Mouse (Mus musculus) activated CD4-positive, CD25-positive, alpha-beta regulatory T cell, adult 4 months (primary cell): ENCODE measurements around the gene Kcnma1. TPM values are rescaled to one million over a fixed set of nuclear protein-coding genes. Genes with fewer than 3 reads are reported as not detected.

Experiments
- ATAC-seq: one replicate; pipeline ENCODE4 v1.8.0; 2017
- polyA plus RNA-seq, 2 experiments: library from polyadenylated mRNA; unstranded; fragments of 100-300 nt; shearing (Covaris generic); gene quantifications; one replicate each; pipeline ENCODE4 v1.2.1; 2017

Gene Kcnma1
- polyA plus RNA-seq, 2 experiments from 2014 or later = not detected

GRCm38 (mm10) chr14:23772685-23773084 is 241.6 kb downstream of the Kcnma1 start:
- no peak for ATAC-seq

GRCm38 (mm10) chr14:23771794-23772193 is 242.5 kb downstream of the Kcnma1 start:
- ATAC-seq = no peak

- no peak for ATAC-seq
Observed at GRCm38 (mm10) chr14:23762471-23762870, 251.8 kb downstream of the Kcnma1 start.

DNA sequence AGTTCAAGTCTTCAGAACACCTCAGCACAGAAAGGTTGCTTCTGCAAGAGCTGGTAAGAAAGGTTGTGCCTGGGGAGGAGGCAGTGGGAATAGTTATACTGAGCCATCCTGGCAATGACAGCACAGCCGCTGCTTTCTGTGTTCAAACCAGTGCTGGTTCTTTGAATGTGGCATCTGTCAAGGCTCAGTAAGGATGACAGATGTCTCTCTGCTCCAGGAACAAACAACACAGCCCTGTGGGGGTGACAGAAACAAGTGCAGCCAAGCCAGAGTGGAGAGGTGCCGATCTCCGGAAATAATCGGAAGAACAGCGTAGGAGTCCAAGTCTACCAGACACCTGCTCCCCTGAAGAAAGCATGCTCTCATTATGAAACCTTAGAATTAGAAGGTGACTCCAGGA is 254.7 kb downstream of the Kcnma1 start:
- no peak for ATAC-seq

- ATAC-seq = no peak
Observed at GRCm38 (mm10) chr14:23758421-23758820, 255.9 kb downstream of the Kcnma1 start.

DNA sequence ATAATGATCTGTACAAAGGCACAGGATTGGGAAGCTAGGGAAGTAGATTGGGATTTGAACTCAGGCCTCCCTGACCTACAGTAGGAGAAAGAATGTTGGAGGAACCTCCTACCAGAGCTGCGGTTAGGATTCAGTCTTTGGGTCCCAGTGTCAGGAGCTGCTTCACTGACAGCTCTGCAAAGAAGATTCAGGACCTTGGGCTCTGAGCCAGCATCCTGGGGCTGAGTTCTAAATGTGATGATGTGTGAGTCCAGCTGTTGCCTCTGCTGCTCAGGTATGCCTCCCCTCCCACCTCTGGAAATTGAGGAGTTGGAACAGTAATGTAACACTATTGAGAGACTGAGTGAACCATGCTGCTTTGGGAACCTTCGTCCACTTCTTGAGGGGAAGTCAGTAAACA is 266.3 kb downstream of the Kcnma1 start:
- no peak for ATAC-seq

DNA sequence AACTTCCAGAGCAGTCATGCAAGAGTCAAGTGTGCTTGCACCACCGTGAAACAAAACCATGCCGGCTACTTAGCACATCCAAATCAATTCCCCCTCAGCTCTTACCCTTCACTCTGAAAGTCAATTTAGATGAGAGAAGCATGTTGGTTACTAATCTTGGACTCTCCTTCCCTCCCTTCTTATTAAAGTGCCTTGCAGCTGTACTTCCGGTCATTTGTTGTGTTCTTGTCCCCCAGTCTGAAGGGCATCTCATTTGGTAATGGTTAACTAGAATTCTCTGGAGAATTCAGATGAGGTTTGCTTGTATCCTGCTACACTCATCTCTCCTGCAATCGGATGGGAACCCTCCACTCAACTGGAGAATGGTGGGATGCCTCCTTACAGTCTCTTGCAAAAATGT is 267.3 kb downstream of the Kcnma1 start:
- no peak for ATAC-seq

GRCm38 (mm10) chr14:23741531-23741930 is 272.8 kb downstream of the Kcnma1 start:
- no peak for ATAC-seq

GRCm38 (mm10) chr14:23734200-23734599 is 280.1 kb downstream of the Kcnma1 start:
- ATAC-seq = no peak

- no peak for ATAC-seq
Observed at GRCm38 (mm10) chr14:23729377-23729776, 284.9 kb downstream of the Kcnma1 start.

- no peak for ATAC-seq
Observed at GRCm38 (mm10) chr14:23723701-23724430, 290.4 kb downstream of the Kcnma1 start.

GRCm38 (mm10) chr14:23719246-23719645 is 295.0 kb downstream of the Kcnma1 start:
- no peak for ATAC-seq

- ATAC-seq = no peak
Observed at GRCm38 (mm10) chr14:23718667-23719066, 295.6 kb downstream of the Kcnma1 start.

GRCm38 (mm10) chr14:23714396-23715131 is 299.7 kb downstream of the Kcnma1 start:
- no peak for ATAC-seq

DNA sequence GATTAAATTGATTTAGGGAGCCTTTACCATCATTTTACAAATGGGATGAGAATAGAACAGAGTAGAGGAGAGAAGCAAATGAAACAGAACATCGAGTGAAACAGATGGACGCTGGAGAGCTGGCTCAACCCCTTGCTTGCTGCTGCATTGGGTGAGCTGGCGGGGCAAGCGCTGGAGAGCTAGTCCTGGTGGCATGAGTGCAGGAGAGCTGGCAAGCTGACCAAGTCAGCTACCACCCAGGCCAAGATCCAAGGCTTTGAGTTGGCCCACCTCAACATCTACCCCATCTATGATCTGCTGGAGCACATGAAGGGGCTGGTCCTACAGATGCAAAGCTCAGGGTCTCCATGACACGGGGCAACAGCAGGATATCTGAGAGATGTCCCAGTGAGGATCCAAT is 301.4 kb downstream of the Kcnma1 start:
- no peak for ATAC-seq

DNA sequence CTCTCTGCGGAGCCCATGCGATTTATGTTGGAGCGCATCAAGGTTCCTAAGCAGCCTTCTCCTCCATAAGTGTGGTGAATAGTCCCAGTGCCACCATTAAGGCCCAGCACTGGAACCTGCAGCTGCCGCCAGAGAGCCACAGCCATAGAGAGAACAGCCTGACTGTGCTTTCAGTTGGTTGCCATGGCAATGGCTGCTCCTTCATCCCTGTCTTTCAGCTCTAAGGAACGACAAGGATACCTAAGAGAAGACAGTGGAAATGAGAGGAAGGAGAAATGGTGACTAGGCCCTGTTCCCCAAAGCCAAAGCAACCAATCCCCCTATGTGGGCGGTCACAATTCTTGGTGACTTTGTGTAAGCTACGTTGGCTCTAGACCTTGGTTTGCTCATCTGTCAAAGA is 303.3 kb downstream of the Kcnma1 start:
- ATAC-seq = no peak

- no peak for ATAC-seq
Observed at GRCm38 (mm10) chr14:23706837-23707236, 307.5 kb downstream of the Kcnma1 start.

DNA sequence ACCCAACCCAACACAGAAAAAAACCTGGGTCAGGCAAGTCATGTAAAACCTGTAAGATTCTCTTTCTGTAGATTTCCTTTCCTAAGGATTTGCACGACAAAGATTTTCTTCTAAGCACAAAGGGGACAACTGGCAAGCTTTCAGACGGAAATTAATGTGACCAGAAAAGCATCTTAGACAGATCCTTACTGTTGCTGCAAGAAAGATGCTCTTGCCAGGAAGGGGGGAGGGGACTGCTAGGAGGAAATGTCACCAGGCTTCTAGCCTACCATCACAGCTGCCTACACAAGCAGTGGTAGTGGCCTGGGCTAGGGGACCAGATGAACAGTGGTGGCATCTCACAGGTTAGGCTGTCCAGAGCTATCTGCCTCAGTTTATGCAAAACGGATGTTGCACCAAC is 308.6 kb downstream of the Kcnma1 start:
- no peak for ATAC-seq

DNA sequence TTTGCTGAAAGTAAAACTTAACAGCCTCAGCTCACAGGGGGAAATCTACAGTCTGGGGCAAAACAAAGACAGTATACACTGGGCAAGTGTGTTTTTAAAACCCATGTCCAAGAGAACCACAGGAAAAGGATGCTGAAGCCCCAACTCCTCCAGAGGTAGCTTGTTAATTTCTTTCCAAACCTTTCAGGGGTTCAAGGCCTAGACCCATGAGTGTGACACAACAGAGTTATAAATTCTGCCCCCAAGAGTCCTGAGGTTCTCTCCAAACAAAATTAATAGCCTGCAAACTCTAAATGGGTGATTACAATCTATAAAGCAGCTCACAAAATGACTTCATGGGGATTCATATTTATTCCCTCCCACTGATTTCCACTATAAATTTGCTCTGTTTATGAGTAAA is 310.0 kb downstream of the Kcnma1 start:
- no peak for ATAC-seq

- no peak for ATAC-seq
Observed at GRCm38 (mm10) chr14:23696341-23696740, 317.9 kb downstream of the Kcnma1 start.

DNA sequence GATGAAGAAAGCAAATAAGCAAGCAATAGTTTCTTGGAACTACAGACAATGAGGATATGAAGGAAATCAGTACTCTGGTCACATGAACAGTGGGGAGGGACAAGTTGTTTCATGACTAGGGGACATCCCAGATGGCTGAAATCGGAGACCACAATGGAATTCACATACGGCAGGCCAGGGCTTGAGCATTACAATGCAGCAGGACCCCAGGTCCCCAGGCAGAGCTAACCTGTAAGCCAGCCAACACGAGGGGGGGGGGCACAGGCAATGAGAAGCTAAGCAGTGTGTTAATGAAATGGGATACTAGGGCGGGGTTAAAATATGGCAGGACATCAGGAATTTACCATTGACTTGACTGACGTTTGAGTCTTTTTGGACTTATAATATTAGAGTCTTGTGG is 324.6 kb downstream of the Kcnma1 start:
- ATAC-seq = no peak

DNA sequence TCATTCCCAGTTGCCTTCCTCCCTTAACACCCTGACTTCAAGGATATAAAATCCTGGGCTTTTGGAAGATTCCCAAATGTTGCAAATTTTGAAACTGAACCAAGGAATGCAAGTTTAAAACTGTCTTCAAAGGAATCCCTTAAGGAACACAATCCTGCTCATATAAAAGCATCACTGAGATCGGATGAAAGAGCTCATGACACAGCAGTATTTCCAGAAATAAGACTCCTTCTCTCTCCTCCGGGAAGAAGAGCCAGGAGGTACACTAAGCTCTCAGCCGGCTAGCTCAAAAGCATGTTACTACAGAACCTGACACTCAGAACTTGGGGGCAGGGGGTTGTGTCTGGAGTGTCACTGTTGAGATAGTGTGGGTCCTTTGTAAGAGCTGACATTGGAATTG is 325.8 kb downstream of the Kcnma1 start:
- ATAC-seq = no peak

- ATAC-seq = no peak
Observed at GRCm38 (mm10) chr14:23684463-23685066, 329.7 kb downstream of the Kcnma1 start.

- no peak for ATAC-seq
Observed at GRCm38 (mm10) chr14:23682758-23683157, 331.5 kb downstream of the Kcnma1 start.
